Mouse (Mus musculus): ENCODE data around the gene Olig2. TPM values are rescaled to one million over a fixed set of nuclear protein-coding genes. Genes with fewer than 3 reads are reported as not detected.
"Not testable (repeated sequence)": the region's sequence is repeated elsewhere in the genome, so short reads cannot be mapped to it uniquely, and the experiment has no call there.

Olig2 gene
- polyA plus RNA-seq, 1 experiment from 2014 or later = not detected

DNA sequence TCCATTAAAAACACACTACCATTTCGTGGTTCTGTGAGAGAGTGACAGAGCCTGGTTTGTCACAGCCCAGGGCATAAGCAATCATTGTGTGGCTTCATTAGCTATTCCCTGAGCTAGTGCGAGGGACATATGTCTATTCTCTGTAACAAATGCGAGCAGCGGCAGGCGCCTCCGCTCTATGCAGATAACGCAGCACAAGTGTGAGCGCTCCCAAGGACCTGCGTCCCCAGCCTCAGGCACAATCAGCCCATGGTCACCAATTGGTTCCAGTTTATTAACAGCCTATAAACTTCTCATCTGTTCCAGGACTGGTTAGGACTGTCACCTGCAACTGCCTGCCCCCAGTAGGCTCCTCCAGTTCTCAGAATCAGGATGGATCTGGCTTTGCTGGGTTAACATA, 21.0 kb downstream of the Olig2 start:
- no peak for TF ChIP-seq CTCF (IDR thresholded peaks at IDR 0.05; ENCODE audit: low read depth)
- TF ChIP-seq EP300 (IDR thresholded peaks at IDR 0.05; ENCODE audit: low read depth) = no peak
- WGBS (ENCODE audit: insufficient replicate concordance) = 66% methylated on average over 9 of the region's 9 CpGs

GRCm38 (mm10) chr16:91255419-91256164, 30.3 kb downstream of the Olig2 start:
- 27% methylated on average over 23 of the region's 28 CpGs for WGBS (ENCODE audit: insufficient replicate concordance)
- DNase-seq; H3K4me2 ChIP-seq (ENCODE audit: low read depth, low read length); H3K4me3 ChIP-seq (ENCODE audit: low read depth, low read length); H3K9me3 ChIP-seq (ENCODE audit: low read length); H3K4me1 ChIP-seq (ENCODE audit: insufficient read depth); H3K27ac ChIP-seq (ENCODE audit: low read depth); H3K36me3 ChIP-seq (replicated peaks; ENCODE audit: insufficient read depth, low read length); H3K9ac ChIP-seq (replicated peaks): not testable (repeated sequence)
- ATAC-seq = 0 out of 2 replicates have a peak, but pooled peaks have one; percentile 36
- peaks cover 32% of the 10 kb centered on the region for H3K27me3 ChIP-seq (ENCODE audit: insufficient read depth, low read length)

More for the DNA sequence above, 21.0 kb downstream of the Olig2 start:
- Histone ChIP-seq H3K4me1 (ENCODE audit: insufficient read depth) (no peaks in the 10 kb centered on the region), H3K27ac (ENCODE audit: low read depth) (no peak overlapping the region), H3K4me3 (ENCODE audit: low read depth, low read length) (no peak overlapping the region), H3K9ac (replicated peaks) (no peak overlapping the region), H3K9me3 (ENCODE audit: low read length) (no peaks in the 10 kb centered on the region), H3K27me3 (ENCODE audit: insufficient read depth, low read length) (peaks cover 10% of the 10 kb centered on the region; the same call in 1 of the 2 replicates), H3K4me2 (ENCODE audit: low read depth, low read length) (no peak overlapping the region), H3K36me3 (replicated peaks; ENCODE audit: insufficient read depth, low read length) (no peaks in the 10 kb centered on the region)
- no peak for DNase-seq
- no peak for ATAC-seq

GRCm38 (mm10) chr16:91258956-91259355, 33.7 kb downstream of the Olig2 start:
- no peak overlapping the region for H3K4me3 ChIP-seq (ENCODE audit: low read depth, low read length)
- ATAC-seq = no peak
- TF ChIP-seq CTCF (IDR thresholded peaks at IDR 0.05; ENCODE audit: low read depth) (no peak), EP300 (IDR thresholded peaks at IDR 0.05; ENCODE audit: low read depth) (no peak)
- no peak overlapping the region for H3K9ac ChIP-seq (replicated peaks)
- H3K27ac ChIP-seq (ENCODE audit: low read depth) = no peak overlapping the region
- no peaks in the 10 kb centered on the region for H3K9me3 ChIP-seq (ENCODE audit: low read length)
- H3K4me2 ChIP-seq (ENCODE audit: low read depth, low read length) = no peak overlapping the region
- DNase-seq = no peak
- peaks cover 38% of the 10 kb centered on the region for H3K27me3 ChIP-seq (ENCODE audit: insufficient read depth, low read length)
- H3K4me1 ChIP-seq (ENCODE audit: insufficient read depth) = no peaks in the 10 kb centered on the region
- no peaks in the 10 kb centered on the region for H3K36me3 ChIP-seq (replicated peaks; ENCODE audit: insufficient read depth, low read length)
- 30% methylated on average over 3 of the region's 3 CpGs for WGBS (ENCODE audit: insufficient replicate concordance)

DNA sequence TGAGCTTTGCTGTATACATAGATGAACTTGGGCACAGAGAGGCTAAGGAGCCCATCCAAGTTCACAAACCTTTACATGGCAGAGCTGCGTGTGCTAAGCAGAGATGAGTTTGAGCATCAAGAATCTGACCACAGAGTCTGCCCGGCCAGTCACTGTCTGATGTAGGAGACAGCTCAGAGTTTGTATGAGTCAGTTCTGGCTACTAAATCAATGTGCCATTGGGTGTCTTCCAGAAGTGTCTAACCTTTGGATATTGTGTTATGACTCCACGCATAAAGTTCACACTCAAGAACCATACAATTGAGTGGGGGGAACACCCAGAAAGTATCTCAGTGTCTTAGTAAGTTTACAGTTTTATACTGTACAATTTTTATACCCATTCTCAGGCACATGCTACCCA, 35.6 kb downstream of the Olig2 start:
- peaks cover 45% of the 10 kb centered on the region for H3K27me3 ChIP-seq (ENCODE audit: insufficient read depth, low read length)
- no peaks in the 10 kb centered on the region for H3K9me3 ChIP-seq (ENCODE audit: low read length)
- no peak for DNase-seq

GRCm38 (mm10) chr16:91262467-91263220, 37.4 kb downstream of the Olig2 start:
- Histone ChIP-seq H3K4me3 (ENCODE audit: low read depth, low read length) (no peak overlapping the region), H3K36me3 (replicated peaks; ENCODE audit: insufficient read depth, low read length) (no peaks in the 10 kb centered on the region), H3K27ac (ENCODE audit: low read depth) (no peak overlapping the region), H3K4me1 (ENCODE audit: insufficient read depth) (no peaks in the 10 kb centered on the region), H3K9me3 (ENCODE audit: low read length) (no peaks in the 10 kb centered on the region), H3K4me2 (ENCODE audit: low read depth, low read length) (no peak overlapping the region), H3K27me3 (ENCODE audit: insufficient read depth, low read length) (peaks cover 44% of the 10 kb centered on the region), H3K9ac (replicated peaks) (no peak overlapping the region)
- 32% methylated on average over 12 of the region's 12 CpGs for WGBS (ENCODE audit: insufficient replicate concordance)
- DNase-seq = no peak
- TF ChIP-seq CTCF (IDR thresholded peaks at IDR 0.05; ENCODE audit: low read depth) (no peak), EP300 (IDR thresholded peaks at IDR 0.05; ENCODE audit: low read depth) (no peak)
- ATAC-seq = no peak

More for the DNA sequence above, 35.6 kb downstream of the Olig2 start:
- 79% methylated on average over 3 of the region's 3 CpGs for WGBS (ENCODE audit: insufficient replicate concordance)
- Histone ChIP-seq H3K27ac (ENCODE audit: low read depth) (no peak overlapping the region), H3K4me3 (ENCODE audit: low read depth, low read length) (no peak overlapping the region), H3K4me1 (ENCODE audit: insufficient read depth) (no peaks in the 10 kb centered on the region), H3K9ac (replicated peaks) (no peak overlapping the region), H3K4me2 (ENCODE audit: low read depth, low read length) (no peak overlapping the region), H3K36me3 (replicated peaks; ENCODE audit: insufficient read depth, low read length) (no peaks in the 10 kb centered on the region)
- TF ChIP-seq CTCF (IDR thresholded peaks at IDR 0.05; ENCODE audit: low read depth) = no peak
- TF ChIP-seq EP300 (IDR thresholded peaks at IDR 0.05; ENCODE audit: low read depth) = no peak
- no peak for ATAC-seq

GRCm38 (mm10) chr16:91265972-91266371, 40.7 kb downstream of the Olig2 start:
- H3K27ac ChIP-seq (ENCODE audit: low read depth) = no peak overlapping the region
- H3K9me3 ChIP-seq (ENCODE audit: low read length) = no peaks in the 10 kb centered on the region
- no peaks in the 10 kb centered on the region for H3K36me3 ChIP-seq (replicated peaks; ENCODE audit: insufficient read depth, low read length)
- DNase-seq (no peak), ATAC-seq (no peak)
- H3K27me3 ChIP-seq (ENCODE audit: insufficient read depth, low read length) = peaks cover 61% of the 10 kb centered on the region
- H3K4me3 ChIP-seq (ENCODE audit: low read depth, low read length) = no peak overlapping the region
- no peak overlapping the region for H3K4me2 ChIP-seq (ENCODE audit: low read depth, low read length)
- WGBS (ENCODE audit: insufficient replicate concordance) = 75% methylated on average over 6 of the region's 6 CpGs
- peaks cover 5% of the 10 kb centered on the region; the same call in 1 of the 2 replicates for H3K4me1 ChIP-seq (ENCODE audit: insufficient read depth)
- no peak overlapping the region for H3K9ac ChIP-seq (replicated peaks)
- TF ChIP-seq CTCF (IDR thresholded peaks at IDR 0.05; ENCODE audit: low read depth) (no peak), EP300 (IDR thresholded peaks at IDR 0.05; ENCODE audit: low read depth) (no peak)
